Mouse (Mus musculus) ES-E14 (cell line): ENCODE measurements around the gene Ppp2r5c.

Experiments used
- CHD2 ChIP-seq: IDR thresholded peaks from 2 replicates; pipeline ENCODE4 v1.6.1; 2014; ENCODE audit warnings: mild to moderate bottlenecking, low read depth, low read length, inconsistent platforms
- HCFC1 ChIP-seq: IDR thresholded peaks from 2 replicates; pipeline ENCODE4 v1.6.1; 2012; ENCODE audit warnings: low read length, inconsistent platforms, borderline replicate concordance; ENCODE audit not compliant: insufficient read depth
- MAFK ChIP-seq: IDR thresholded peaks from 2 replicates; pipeline ENCODE4 v1.6.1; 2014; ENCODE audit warnings: mild to moderate bottlenecking, low read depth, low read length, inconsistent platforms; ENCODE audit not compliant: insufficient read depth
- ZC3H11A ChIP-seq: IDR thresholded peaks from 2 replicates; pipeline ENCODE4 v1.6.1; 2012; ENCODE audit warnings: low read depth, mild to moderate bottlenecking, inconsistent platforms, low read length, borderline replicate concordance
- ZNF384 ChIP-seq: IDR thresholded peaks from 2 replicates; pipeline ENCODE4 v1.6.1; 2012; ENCODE audit warnings: low read depth, low read length, inconsistent platforms

- no peak for TF ChIP-seq ZC3H11A
- 0 out of 2 replicates have a peak, but pooled peaks have one; percentile 51 for TF ChIP-seq HCFC1
- no peak for TF ChIP-seq ZNF384
- no peak for TF ChIP-seq MAFK
- no peak for TF ChIP-seq CHD2
Observed at GRCm38 (mm10) chr12:110608460-110609152, 161.7 kb downstream of the Ppp2r5c start.
